Mouse (Mus musculus): ENCODE measurements around the gene Gm20721.

Gm20721 gene

GRCm38 (mm10) chr2:174284807-174285457 lies 61.6 kb downstream of the Gm20721 start:
- in situ Hi-C loops (cut with MboI; ENCODE audit: low pct_unique_long_range_greater_than_20kb in 1 of 2, low sequenced_read_pairs in 2 of 2, unreplicated experiment in 1 of 2) = loop anchor here (10.0 to 25.0 kb wide), 2 partner anchors 180 to 698 kb away; partner anchors contain the start of gene Ankrd60 (in 1 of the 2)

- in situ Hi-C loops (cut with MboI; ENCODE audit: low pct_unique_long_range_greater_than_20kb in 1 of 2, low sequenced_read_pairs in 2 of 2, unreplicated experiment in 1 of 2) = loop anchor here (10.0 to 25.0 kb wide), 2 partner anchors 179 to 697 kb away; partner anchors contain the start of gene Ankrd60 (in 1 of the 2)
Measured at GRCm38 (mm10) chr2:174284011-174284410, 62.5 kb downstream of the Gm20721 start, which contains the start of gene Gnas. Gnas (plus strand) TSS chr2:174284320.

DNA sequence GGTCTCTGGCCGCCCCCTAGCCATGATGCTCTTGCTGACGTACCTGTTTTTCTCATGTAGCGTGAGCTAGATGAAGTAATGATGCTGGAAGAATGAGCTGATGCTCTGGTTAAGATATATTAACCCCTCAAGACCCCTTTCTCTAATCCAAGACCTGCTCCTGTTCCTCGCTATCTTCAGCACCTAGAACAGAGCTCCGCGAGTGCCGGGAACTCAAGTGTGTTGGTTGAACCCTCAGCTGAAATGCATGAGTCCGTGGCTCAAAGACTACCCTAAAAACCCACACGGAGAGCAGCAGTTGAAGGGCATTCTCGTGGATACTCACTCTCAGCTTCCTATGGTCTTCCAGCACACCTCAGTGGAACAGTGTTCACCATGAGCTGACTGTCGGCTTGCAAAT lies 63.2 kb downstream of the Gm20721 start:
- in situ Hi-C loops (cut with MboI; ENCODE audit: low pct_unique_long_range_greater_than_20kb in 1 of 2, low sequenced_read_pairs in 2 of 2, unreplicated experiment in 1 of 2) = loop anchor here (10.0 to 25.0 kb wide), 2 partner anchors 179 to 696 kb away; partner anchors contain the start of gene Ankrd60 (in 1 of the 2)

All from mouse embryonic stem cell (cell line).